Mouse (Mus musculus): Measurements from ENCODE around the gene Hsd17b10. TPM values are rescaled to one million over a fixed set of nuclear protein-coding genes. Genes with fewer than 3 reads are reported as not detected.

The Hsd17b10 gene
- polyA plus RNA-seq, 1 experiment, result 119 TPM

GRCm38 (mm10) chrX:152015752-152016150 is 14.1 kb downstream of the Hsd17b10 start:
- Histone ChIP-seq H3K4me3 (ENCODE audit: insufficient read depth, poor library complexity, severe bottlenecking) (peak overlapping the region; percentile 53), H3K36me3 (ENCODE audit: control insufficient read depth, insufficient read depth) (no peaks in the 10 kb centered on the region), H3ac (ENCODE audit: control insufficient read depth, insufficient read length, low read depth) (peak overlapping the region; percentile 77), H3K27me3 (ENCODE audit: control insufficient read depth, insufficient read depth, insufficient read length) (no peaks in the 10 kb centered on the region), H3K79me2 (ENCODE audit: control insufficient read depth, insufficient read depth) (peaks cover 49% of the 10 kb centered on the region), H3K79me3 (ENCODE audit: low read depth) (peaks cover 39% of the 10 kb centered on the region)
- TF ChIP-seq USF1 (IDR thresholded peaks at IDR 0.05; ENCODE audit: low read depth) (no peak), MAX (IDR thresholded peaks at IDR 0.05) (no peak), MYOD1 (IDR thresholded peaks at IDR 0.05; ENCODE audit: control insufficient read depth, insufficient read length, low read depth) (no peak), FOSL1 (IDR thresholded peaks at IDR 0.05; ENCODE audit: insufficient read depth, low read length, poor library complexity, severe bottlenecking) (no peak), CEBPB (IDR thresholded peaks at IDR 0.05; ENCODE audit: low read depth) (no peak), MYOG (IDR thresholded peaks at IDR 0.05; ENCODE audit: control insufficient read depth, extremely low read depth, insufficient read length) (no peak), CTCF (IDR thresholded peaks at IDR 0.05; ENCODE audit: control insufficient read depth, insufficient read depth, insufficient read length) (no peak)

DNA sequence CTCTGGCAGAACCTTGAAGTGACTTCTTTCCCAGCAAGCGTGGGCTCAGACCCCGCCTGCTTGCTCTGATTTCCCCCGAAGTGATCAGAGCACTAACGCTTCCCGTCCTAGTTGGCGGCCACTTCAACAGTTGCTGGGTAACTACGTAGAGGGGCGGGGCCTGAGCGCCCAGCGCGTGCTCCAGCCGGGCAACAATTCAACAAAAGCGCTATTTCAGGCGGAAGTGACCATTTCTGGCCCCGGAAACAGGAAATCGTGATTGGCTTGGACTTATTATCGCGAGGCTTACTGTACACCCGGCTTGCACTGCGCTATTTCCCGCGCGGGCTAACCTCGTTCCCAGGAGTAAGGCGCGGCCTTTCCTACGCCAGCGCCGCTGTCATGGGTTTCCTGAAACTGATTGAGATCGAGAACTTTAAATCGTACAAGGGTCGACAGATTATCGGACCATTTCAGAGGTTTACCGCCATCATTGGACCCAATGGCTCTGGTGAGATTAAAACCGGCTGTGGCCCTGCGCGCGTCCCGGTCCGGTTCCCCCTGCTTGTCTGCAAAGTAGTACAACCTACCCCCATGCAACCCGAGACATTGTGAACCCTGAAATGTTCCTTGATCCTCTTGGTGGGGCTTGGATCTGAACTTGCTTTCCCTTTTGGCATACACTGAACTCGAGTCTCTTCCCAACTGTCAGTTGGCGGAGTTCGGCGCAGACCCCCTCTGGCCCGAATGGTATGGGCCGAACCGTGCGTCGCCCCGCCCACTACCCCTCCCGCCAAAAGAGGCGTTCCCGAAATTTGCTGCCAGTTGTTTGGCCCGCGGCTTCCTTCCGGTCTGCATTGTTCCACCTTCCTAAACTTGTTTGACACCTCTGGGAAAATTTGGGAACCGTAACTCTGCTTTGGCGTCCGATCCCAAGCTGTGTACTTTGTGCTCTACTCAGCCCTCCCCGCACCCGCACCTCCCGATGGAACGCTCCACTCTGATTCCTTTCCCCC is 14.8 kb downstream of the Hsd17b10 start, which contains the start of the genes Ribc1 and Smc1a:
Ribc1 (minus strand) TSS at position 145 of the 995 bp plus-strand sequence.
Smc1a (plus strand) TSS at position 278 of the 995 bp plus-strand sequence.
- H3ac ChIP-seq (ENCODE audit: control insufficient read depth, insufficient read length, low read depth), result peak within 1 kb of the TSS; percentile 77
- TF ChIP-seq MAX (IDR thresholded peaks at IDR 0.05), result peak; percentile 43
- TF ChIP-seq MYOD1 (IDR thresholded peaks at IDR 0.05; ENCODE audit: control insufficient read depth, insufficient read length, low read depth), result no peak
- peak within 1 kb of the TSS; percentile 53 for H3K4me3 ChIP-seq (ENCODE audit: insufficient read depth, poor library complexity, severe bottlenecking)
- H3K79me3 ChIP-seq (ENCODE audit: low read depth), result peaks cover 46% of the 10 kb centered on the region
- H3K36me3 ChIP-seq (ENCODE audit: control insufficient read depth, insufficient read depth), result no peaks in the 10 kb centered on the region
- H3K79me2 ChIP-seq (ENCODE audit: control insufficient read depth, insufficient read depth), result peaks cover 56% of the 10 kb centered on the region
- no peaks in the 10 kb centered on the region for H3K27me3 ChIP-seq (ENCODE audit: control insufficient read depth, insufficient read depth, insufficient read length)

- H3ac ChIP-seq (ENCODE audit: control insufficient read depth, insufficient read length, low read depth), result peak overlapping the region; percentile 48
- H3K4me3 ChIP-seq (ENCODE audit: insufficient read depth, poor library complexity, severe bottlenecking), result peak overlapping the region; percentile 53
- H3K79me2 ChIP-seq (ENCODE audit: control insufficient read depth, insufficient read depth), result peaks cover 63% of the 10 kb centered on the region
- no peaks in the 10 kb centered on the region for H3K36me3 ChIP-seq (ENCODE audit: control insufficient read depth, insufficient read depth)
- H3K79me3 ChIP-seq (ENCODE audit: low read depth), result peaks cover 50% of the 10 kb centered on the region
- no peak for TF ChIP-seq MYOG (IDR thresholded peaks at IDR 0.05; ENCODE audit: control insufficient read depth, extremely low read depth, insufficient read length)
- TF ChIP-seq MYOD1 (IDR thresholded peaks at IDR 0.05; ENCODE audit: control insufficient read depth, insufficient read length, low read depth), result no peak
- no peak for TF ChIP-seq MAX (IDR thresholded peaks at IDR 0.05)
- TF ChIP-seq FOSL1 (IDR thresholded peaks at IDR 0.05; ENCODE audit: insufficient read depth, low read length, poor library complexity, severe bottlenecking), result no peak
- no peak for TF ChIP-seq USF1 (IDR thresholded peaks at IDR 0.05; ENCODE audit: low read depth)
- H3K27me3 ChIP-seq (ENCODE audit: control insufficient read depth, insufficient read depth, insufficient read length), result no peaks in the 10 kb centered on the region
These were observed 15.5 kb downstream of the Hsd17b10 start for GRCm38 (mm10) chrX:152017186-152017585.

DNA sequence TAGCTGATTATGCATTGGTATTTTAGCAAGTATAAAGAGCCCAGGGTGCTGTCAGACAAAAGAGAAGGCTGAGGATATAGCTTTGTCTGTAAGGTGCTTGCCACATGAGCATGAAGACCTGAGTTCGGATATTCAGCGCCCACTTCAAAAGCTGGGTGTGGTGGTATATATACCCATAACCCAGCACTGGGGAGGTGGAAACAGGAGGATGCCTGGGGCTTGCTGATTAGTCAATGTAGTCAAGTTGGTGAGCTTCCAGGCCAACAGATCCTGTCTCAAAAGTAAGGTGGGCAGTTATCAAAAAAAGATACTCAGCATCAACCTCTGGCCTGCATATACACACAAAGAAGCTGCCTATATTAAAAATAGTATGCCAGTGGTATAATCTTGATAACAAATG is 17.6 kb downstream of the Hsd17b10 start:
- H3K79me2 ChIP-seq (ENCODE audit: control insufficient read depth, insufficient read depth), result peaks cover 84% of the 10 kb centered on the region
- H3ac ChIP-seq (ENCODE audit: control insufficient read depth, insufficient read length, low read depth), result no peak overlapping the region
- H3K79me3 ChIP-seq (ENCODE audit: low read depth), result peaks cover 67% of the 10 kb centered on the region
- H3K4me3 ChIP-seq (ENCODE audit: insufficient read depth, poor library complexity, severe bottlenecking), result no peak overlapping the region
- H3K36me3 ChIP-seq (ENCODE audit: control insufficient read depth, insufficient read depth), result no peaks in the 10 kb centered on the region
- no peak for TF ChIP-seq USF1 (IDR thresholded peaks at IDR 0.05; ENCODE audit: low read depth)
- TF ChIP-seq MAX (IDR thresholded peaks at IDR 0.05), result no peak
- no peak for TF ChIP-seq CTCF (IDR thresholded peaks at IDR 0.05; ENCODE audit: control insufficient read depth, insufficient read depth, insufficient read length)
- no peak for TF ChIP-seq MYOD1 (IDR thresholded peaks at IDR 0.05; ENCODE audit: control insufficient read depth, insufficient read length, low read depth)
- TF ChIP-seq MYOG (IDR thresholded peaks at IDR 0.05; ENCODE audit: control insufficient read depth, extremely low read depth, insufficient read length), result no peak
- TF ChIP-seq FOSL1 (IDR thresholded peaks at IDR 0.05; ENCODE audit: insufficient read depth, low read length, poor library complexity, severe bottlenecking), result no peak
- no peak for TF ChIP-seq CEBPB (IDR thresholded peaks at IDR 0.05; ENCODE audit: low read depth)
- no peaks in the 10 kb centered on the region for H3K27me3 ChIP-seq (ENCODE audit: control insufficient read depth, insufficient read depth, insufficient read length)

DNA sequence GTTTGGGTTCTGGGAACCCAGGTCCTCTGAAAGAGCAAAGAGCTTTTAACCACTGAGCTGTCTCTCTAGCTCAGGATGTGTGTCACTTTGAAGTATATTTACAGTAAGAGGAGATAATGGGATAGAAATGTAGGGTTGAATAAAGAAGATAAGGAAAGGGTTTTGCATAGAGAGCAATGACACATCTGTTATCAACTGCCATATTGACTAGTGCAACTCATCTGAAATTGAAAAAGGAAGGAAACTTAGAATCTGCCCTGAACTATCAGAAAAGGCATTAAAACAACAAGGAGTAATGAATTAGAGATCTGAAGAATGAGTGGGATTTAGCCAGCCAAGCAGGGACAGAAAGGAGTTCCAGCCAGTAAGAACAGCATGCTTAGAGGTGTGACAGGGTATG is 38.2 kb downstream of the Hsd17b10 start:
- H3ac ChIP-seq (ENCODE audit: control insufficient read depth, insufficient read length, low read depth), result no peak overlapping the region
- peaks cover 43% of the 10 kb centered on the region for H3K36me3 ChIP-seq (ENCODE audit: control insufficient read depth, insufficient read depth)
- H3K79me2 ChIP-seq (ENCODE audit: control insufficient read depth, insufficient read depth), result no peaks in the 10 kb centered on the region
- TF ChIP-seq CTCF (IDR thresholded peaks at IDR 0.05; ENCODE audit: control insufficient read depth, insufficient read depth, insufficient read length) (no peak), USF1 (IDR thresholded peaks at IDR 0.05; ENCODE audit: low read depth) (no peak), MYOG (IDR thresholded peaks at IDR 0.05; ENCODE audit: control insufficient read depth, extremely low read depth, insufficient read length) (no peak), FOSL1 (IDR thresholded peaks at IDR 0.05; ENCODE audit: insufficient read depth, low read length, poor library complexity, severe bottlenecking) (no peak), CEBPB (IDR thresholded peaks at IDR 0.05; ENCODE audit: low read depth) (no peak), MAX (IDR thresholded peaks at IDR 0.05) (no peak), MYOD1 (IDR thresholded peaks at IDR 0.05; ENCODE audit: control insufficient read depth, insufficient read length, low read depth) (no peak)
- no peaks in the 10 kb centered on the region for H3K79me3 ChIP-seq (ENCODE audit: low read depth)
- no peaks in the 10 kb centered on the region for H3K27me3 ChIP-seq (ENCODE audit: control insufficient read depth, insufficient read depth, insufficient read length)
- H3K4me3 ChIP-seq (ENCODE audit: insufficient read depth, poor library complexity, severe bottlenecking), result no peak overlapping the region
